Mouse (Mus musculus) limb, embryonic 14.5 days (tissue): ENCODE data around the gene Timm8a2. TPM values are rescaled to one million over a fixed set of nuclear protein-coding genes. Genes with fewer than 3 reads are reported as not detected.

Source experiments
- ATAC-seq: fragments of 200-750 bp; cut with Nextera tagmentation; 2 replicates; pipeline ENCODE4 v1.8.0; 2017; ENCODE audit warnings: low read depth, moderate number of reproducible peaks, moderate TSS enrichment; ENCODE audit not compliant: low FRiP score
- DNase-seq: peaks from one replicate; pipeline ENCODE4 v3.0.0-alpha.2; 2015; ENCODE audit warnings: low spot score
- H3K27ac ChIP-seq: fragments of 300-500 bp; sonication (generic); replicated peaks from 2 replicates; pipeline ENCODE4 v1.5.1; 2014; ENCODE audit warnings: low read depth, mild to moderate bottlenecking, low read length, moderate library complexity, mixed read lengths
- H3K27me3 ChIP-seq: fragments of 300-500 bp; sonication (generic); 2 replicates; pipeline ENCODE4 v1.6.1; 2014; ENCODE audit warnings: low read length, mixed read lengths; ENCODE audit not compliant: control insufficient read depth, insufficient read depth
- H3K36me3 ChIP-seq: fragments of 300-500 bp; sonication (generic); 2 replicates; pipeline ENCODE4 v1.6.1; 2014; ENCODE audit warnings: mild to moderate bottlenecking, low read length, moderate library complexity, mixed read lengths; ENCODE audit not compliant: control insufficient read depth, insufficient read depth
- H3K4me1 ChIP-seq: fragments of 300-500 bp; sonication (generic); 2 replicates; pipeline ENCODE4 v1.6.1; 2014; ENCODE audit warnings: antibody characterized with exemption, low read length, mixed read lengths; ENCODE audit not compliant: control insufficient read depth, insufficient read depth
- H3K4me2 ChIP-seq: fragments of 300-500 bp; sonication (generic); replicated peaks from 2 replicates; pipeline ENCODE4 v1.6.1; 2014; ENCODE audit warnings: low read depth, mild to moderate bottlenecking, low read length, moderate library complexity; ENCODE audit not compliant: severe bottlenecking
- H3K4me3 ChIP-seq: fragments of 300-500 bp; sonication (generic); replicated peaks from 2 replicates; pipeline ENCODE4 v1.5.1; 2014; ENCODE audit warnings: low read length
- H3K9ac ChIP-seq: fragments of 300-500 bp; sonication (generic); 2 replicates; pipeline ENCODE4 v1.6.1; 2014; ENCODE audit warnings: mild to moderate bottlenecking, low read depth, low read length, moderate library complexity; ENCODE audit not compliant: severe bottlenecking
- H3K9me3 ChIP-seq: fragments of 300-500 bp; sonication (generic); 2 replicates; pipeline ENCODE4 v1.6.1; 2016; ENCODE audit warnings: low read length; ENCODE audit not compliant: control insufficient read depth
- POLR2A ChIP-seq: fragments of 200-500 bp; IDR thresholded peaks from 2 replicates; pipeline ENCODE4 v1.8.0; 2012; ENCODE audit warnings: inconsistent platforms, mild to moderate bottlenecking, moderate library complexity, borderline replicate concordance; ENCODE audit not compliant: insufficient read depth, insufficient read length; ENCODE audit errors: extremely low read depth
- WGBS: fragments of 180-500 bp; shearing (Covaris S2); extraction: QIAGEN DNeasy Blood & Tissue Kit; methylation state at CpG from one replicate; pipeline ENCODE4 v1.1.7; 2014; 5-methylcytosine and 5-hydroxymethylcytosine counted together
- polyA plus RNA-seq, 2 experiments: library from polyadenylated mRNA; depleted of rRNA in 1 of 2; stranded (reverse) in 1 of 2; unstranded in 1 of 2; fragments of >200 nt; fragmentation: Nextera tagmentation in 1 of 2; extraction: Ambion mirVana in 1 of 2; gene quantifications; 2 replicates each; pipeline versions ENCODE4 v1.2.1 to v1.2.3; 2012 to 2014

Timm8a2 gene
- polyA plus RNA-seq, 2 experiments: 0.20 TPM; not detected in 1

- Histone ChIP-seq H3K36me3 (no peaks in the 10 kb centered on the region), H3K9me3 (no peaks in the 10 kb centered on the region), H3K27me3 (no peaks in the 10 kb centered on the region), H3K27ac (no peak overlapping the region), H3K4me1 (no peaks in the 10 kb centered on the region), H3K4me3 (no peak overlapping the region), H3K4me2 (no peak overlapping the region), H3K9ac (no peak overlapping the region)
- DNase-seq (no peak), ATAC-seq (no peak)
- no peak for TF ChIP-seq POLR2A
- WGBS: 56% methylated on average over 11 of the region's 11 CpGs
These were observed 34.6 kb downstream of the Timm8a2 start for GRCm38 (mm10) chr14:122068801-122069695.

GRCm38 (mm10) chr14:122069948-122070347 lies 35.5 kb downstream of the Timm8a2 start:
- H3K36me3 ChIP-seq: no peaks in the 10 kb centered on the region
- no peaks in the 10 kb centered on the region for H3K9me3 ChIP-seq
- H3K4me2 ChIP-seq: no peak overlapping the region
- DNase-seq (no peak), ATAC-seq (no peak)
- H3K4me1 ChIP-seq: no peaks in the 10 kb centered on the region
- H3K4me3 ChIP-seq: no peak overlapping the region
- no peak for TF ChIP-seq POLR2A
- H3K27me3 ChIP-seq: no peaks in the 10 kb centered on the region
- H3K9ac ChIP-seq: no peak overlapping the region
- 72% methylated on average over 3 of the region's 3 CpGs for WGBS
- no peak overlapping the region for H3K27ac ChIP-seq

GRCm38 (mm10) chr14:122073422-122073821 lies 38.9 kb downstream of the Timm8a2 start:
- Histone ChIP-seq H3K4me3 (no peak overlapping the region), H3K27ac (no peak overlapping the region), H3K4me1 (no peaks in the 10 kb centered on the region), H3K27me3 (no peaks in the 10 kb centered on the region), H3K36me3 (no peaks in the 10 kb centered on the region), H3K9me3 (no peaks in the 10 kb centered on the region), H3K4me2 (no peak overlapping the region), H3K9ac (no peak overlapping the region)
- 83% methylated on average over 5 of the region's 5 CpGs for WGBS
- TF ChIP-seq POLR2A: no peak
- no peak for ATAC-seq
- DNase-seq: no peak

- ATAC-seq: no peak
- H3K27ac ChIP-seq: no peak overlapping the region
- 76% methylated on average over 10 of the region's 10 CpGs for WGBS
- H3K36me3 ChIP-seq: no peaks in the 10 kb centered on the region
- H3K27me3 ChIP-seq: no peaks in the 10 kb centered on the region
- H3K4me3 ChIP-seq: no peak overlapping the region
- H3K9me3 ChIP-seq: no peaks in the 10 kb centered on the region
- TF ChIP-seq POLR2A: no peak
- H3K4me2 ChIP-seq: no peak overlapping the region
- no peak overlapping the region for H3K9ac ChIP-seq
- H3K4me1 ChIP-seq: no peaks in the 10 kb centered on the region
- no peak for DNase-seq
These were observed 39.9 kb downstream of the Timm8a2 start for GRCm38 (mm10) chr14:122074360-122074759.

GRCm38 (mm10) chr14:122075485-122076200 lies 41.2 kb downstream of the Timm8a2 start:
- H3K36me3 ChIP-seq: no peaks in the 10 kb centered on the region
- H3K4me1 ChIP-seq: no peaks in the 10 kb centered on the region
- no peak overlapping the region for H3K4me3 ChIP-seq
- WGBS: 84% methylated on average over 21 of the region's 21 CpGs
- no peak for TF ChIP-seq POLR2A
- no peaks in the 10 kb centered on the region for H3K27me3 ChIP-seq
- ATAC-seq: no peak
- H3K9me3 ChIP-seq: no peaks in the 10 kb centered on the region
- H3K4me2 ChIP-seq: no peak overlapping the region
- no peak for DNase-seq
- H3K27ac ChIP-seq: no peak overlapping the region
- no peak overlapping the region for H3K9ac ChIP-seq
